Mouse (Mus musculus): ENCODE data around the gene Ccl6.

- no peak for TF ChIP-seq MAZ (IDR thresholded peaks at IDR 0.05; ENCODE audit: low read depth, low read length)
- no peak for TF ChIP-seq EP300 (IDR thresholded peaks at IDR 0.05; ENCODE audit: low read length)
- no peak for TF ChIP-seq USF1 (IDR thresholded peaks at IDR 0.05; ENCODE audit: low read depth, low read length)
Measured at GRCm38 (mm10) chr11:83581626-83582610, 11.0 kb downstream of the Ccl6 start.

Data from CH12.LX (cell line).